Mouse (Mus musculus) liver (tissue): Measurements from ENCODE around the gene Pgap3.
"Not testable (repeated sequence)": the region's sequence is repeated elsewhere in the genome, so short reads cannot be mapped to it uniquely, and the experiment has no call there.

Source experiments
- DNase-seq: peaks from one replicate; pipeline ENCODE4 v3.0.0-alpha.2; 2020; ENCODE audit warnings: mixed read lengths

Gene Pgap3

DNA sequence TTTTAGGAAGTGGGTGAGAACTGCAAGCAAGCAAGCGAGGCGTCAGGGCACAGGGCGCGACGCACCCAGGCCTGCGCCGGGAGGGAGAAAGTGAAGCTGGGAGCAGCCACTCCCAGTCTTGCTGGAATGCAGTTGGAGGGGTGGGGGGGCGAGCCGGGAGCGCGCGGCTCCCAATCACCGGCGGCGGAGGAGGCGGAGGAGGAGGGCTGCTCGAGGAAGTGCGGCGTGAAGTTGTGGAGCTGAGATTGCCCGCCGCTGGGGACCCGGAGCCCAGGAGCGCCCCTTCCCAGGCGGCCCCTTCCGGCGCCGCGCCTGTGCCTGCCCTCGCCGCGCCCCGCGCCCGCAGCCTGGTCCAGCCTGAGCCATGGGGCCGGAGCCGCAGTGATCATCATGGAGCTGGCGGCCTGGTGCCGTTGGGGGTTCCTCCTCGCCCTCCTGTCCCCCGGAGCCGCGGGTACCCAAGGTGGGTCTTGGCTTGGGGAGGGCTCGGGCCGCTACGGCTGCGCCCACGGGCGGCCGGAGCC lies 12.0 kb upstream of the Pgap3 start, which contains the start of gene Erbb2:
Erbb2 (plus strand) TSS at position 198 of the 524 bp plus-strand sequence.
- DNase-seq, result peak; percentile 73

DNA sequence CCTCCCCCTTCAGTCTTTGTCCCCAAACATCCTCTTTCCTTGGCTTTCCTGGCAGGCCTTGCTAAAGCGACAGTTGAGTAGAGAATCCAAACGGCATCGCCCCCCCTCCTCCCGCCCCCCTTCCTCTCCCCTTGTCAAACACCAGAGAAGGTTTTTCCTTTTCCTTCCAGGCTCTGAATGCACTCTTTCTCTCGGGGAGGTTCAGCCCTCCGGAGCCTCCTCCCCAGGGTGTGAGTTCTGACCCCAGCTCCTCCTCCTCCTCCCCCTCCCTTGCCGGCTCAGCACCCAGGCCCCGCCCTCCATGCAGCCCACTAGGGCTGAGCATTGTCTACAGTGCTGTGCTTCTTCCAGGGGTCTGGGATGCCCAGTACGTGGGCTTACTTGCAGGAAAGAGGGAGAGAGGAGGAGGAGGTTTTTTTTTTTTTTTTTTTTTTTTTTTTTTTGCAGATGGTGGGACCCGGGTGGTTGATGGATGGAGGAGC lies 9.1 kb upstream of the Pgap3 start:
- peak; percentile 44 for DNase-seq

DNA sequence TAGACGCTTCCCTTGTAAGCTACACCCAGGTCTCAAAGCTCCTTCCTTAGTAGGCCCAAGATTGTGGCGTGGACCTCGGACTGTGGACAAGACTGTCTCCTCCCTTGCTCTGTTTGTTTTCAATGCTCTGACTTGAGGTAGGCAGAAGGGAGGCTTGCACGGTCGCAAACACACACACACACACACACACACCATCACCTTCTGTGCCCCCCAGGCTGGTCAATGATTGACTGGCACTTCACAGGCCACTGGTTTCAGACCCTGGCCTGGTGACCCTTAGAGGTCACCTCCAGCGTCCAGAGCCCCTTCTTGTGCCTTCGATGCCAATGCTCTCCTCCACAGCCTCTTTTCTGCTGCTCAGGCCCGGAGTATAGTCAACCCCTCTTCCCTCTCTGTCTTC lies 8.6 kb upstream of the Pgap3 start:
- no peak for DNase-seq

DNA sequence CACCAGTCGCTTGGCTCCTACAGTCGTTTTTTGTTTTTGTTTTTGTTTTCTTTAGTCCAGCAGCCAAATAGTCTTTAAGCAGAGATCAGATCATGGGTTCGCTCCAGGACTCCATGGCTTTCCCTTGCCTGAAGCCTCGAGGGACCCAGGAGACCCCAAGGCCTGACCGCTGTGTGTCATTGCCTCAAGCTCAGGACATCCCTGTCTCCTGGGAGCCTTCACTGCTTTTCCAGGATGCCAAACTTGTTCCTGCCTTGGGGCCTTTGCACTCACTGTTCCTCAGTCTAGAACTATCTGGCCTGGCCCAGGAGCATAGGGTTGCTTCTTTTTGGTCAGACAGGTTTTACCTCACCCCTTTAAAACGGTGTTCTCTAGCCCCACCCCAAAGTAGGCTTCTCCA lies 6.3 kb upstream of the Pgap3 start:
- DNase-seq, result no peak

DNA sequence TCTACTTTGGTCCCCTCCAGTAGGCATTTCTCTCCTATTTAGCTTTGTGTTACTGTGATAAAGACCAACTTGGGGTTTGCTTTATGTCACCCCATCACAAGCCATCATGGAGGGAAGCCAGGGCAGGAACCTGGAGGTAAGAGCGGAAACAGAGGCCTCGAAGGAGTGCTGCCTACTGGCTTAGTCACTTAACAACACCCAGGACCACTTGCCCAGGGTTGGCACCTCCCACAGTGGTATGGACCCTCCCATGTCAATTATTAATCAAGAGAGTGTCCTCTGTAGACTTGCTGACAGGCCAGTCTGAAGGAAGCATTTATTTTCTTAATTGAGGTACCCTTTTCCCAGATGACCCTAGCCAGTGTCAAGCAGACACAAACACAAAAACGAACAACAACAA lies 526 bp upstream of the Pgap3 start:
- no peak for DNase-seq

DNA sequence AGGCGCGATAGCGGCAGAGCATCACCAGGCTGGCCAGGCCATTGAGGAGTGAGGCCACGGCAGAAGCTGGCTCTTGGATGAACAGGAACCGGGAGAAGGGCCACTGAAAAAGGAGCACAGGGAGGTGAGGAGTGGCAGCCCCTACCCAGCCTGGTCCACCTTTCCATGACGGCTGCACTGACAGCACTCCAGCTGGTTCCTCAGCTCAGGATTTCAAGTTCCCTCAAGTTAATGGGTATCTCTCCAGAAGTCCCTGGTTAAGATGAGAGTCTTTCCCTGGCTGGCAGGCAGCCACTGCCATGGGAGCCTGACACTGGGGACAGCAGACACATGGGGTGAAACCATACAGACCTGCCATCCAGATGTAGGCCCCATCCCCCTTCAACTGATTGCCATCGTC lies 2.3 kb downstream of the Pgap3 start:
- DNase-seq, result no peak

DNA sequence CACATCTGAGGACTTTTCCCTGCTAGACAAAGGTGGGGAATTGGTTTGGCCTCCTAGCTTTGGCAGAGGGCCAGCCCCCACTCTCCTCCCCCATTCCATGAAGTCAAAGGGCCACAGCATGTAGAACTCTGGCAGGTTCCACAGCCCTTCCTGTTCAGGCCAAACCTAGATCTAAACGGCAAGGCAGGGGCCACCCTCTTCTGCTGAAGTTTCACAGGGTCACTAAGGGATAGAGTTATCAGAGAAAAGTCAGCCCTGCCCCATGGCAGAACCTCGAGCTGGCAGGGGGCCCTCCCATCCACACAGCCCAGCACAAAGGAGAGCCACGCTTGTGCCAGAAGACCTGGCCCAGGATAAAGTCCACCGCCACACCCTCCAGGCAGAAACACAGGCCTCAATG lies 5.2 kb downstream of the Pgap3 start:
- peak; percentile 55 for DNase-seq

DNA sequence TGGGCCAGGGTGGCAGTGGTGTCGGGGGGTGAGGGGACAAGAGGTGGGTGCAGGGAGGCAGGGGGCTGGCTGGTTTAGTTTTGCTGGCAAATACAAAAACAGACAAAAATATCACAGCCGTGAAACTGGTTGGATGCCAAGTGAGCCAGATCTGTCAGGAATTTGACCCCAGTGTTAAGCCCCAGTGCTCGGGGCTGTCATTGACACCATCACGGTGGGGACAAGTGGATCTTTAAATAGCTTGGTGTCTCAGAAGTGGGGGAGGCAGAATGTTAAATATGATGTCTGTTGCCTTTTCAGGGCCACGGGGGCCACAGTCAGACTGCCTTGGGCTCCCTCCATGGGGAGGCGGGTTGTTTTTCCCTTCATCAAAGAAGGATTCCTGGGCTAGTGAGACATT lies 6.0 kb downstream of the Pgap3 start:
- DNase-seq, result no peak

DNA sequence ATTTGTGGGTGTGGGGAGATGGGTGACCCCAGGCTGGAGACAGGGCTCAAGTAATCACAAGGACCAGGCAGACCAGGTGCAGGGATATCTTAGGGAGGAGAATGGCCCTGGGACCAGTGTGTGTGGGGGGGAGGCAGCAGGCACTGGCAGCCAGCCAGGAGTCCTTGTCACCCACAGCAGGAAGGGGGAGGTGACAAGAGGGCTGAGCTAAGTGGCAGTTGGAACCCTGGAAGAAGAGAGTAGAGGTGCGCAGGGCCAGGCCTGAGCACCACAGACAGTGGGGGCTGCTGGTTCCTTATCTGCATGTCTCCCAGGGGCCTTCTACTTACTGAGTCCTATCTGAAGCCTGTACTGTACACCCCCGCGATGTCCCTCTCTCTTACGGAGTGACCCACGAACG lies 7.0 kb downstream of the Pgap3 start:
- peak; percentile 79 for DNase-seq

DNA sequence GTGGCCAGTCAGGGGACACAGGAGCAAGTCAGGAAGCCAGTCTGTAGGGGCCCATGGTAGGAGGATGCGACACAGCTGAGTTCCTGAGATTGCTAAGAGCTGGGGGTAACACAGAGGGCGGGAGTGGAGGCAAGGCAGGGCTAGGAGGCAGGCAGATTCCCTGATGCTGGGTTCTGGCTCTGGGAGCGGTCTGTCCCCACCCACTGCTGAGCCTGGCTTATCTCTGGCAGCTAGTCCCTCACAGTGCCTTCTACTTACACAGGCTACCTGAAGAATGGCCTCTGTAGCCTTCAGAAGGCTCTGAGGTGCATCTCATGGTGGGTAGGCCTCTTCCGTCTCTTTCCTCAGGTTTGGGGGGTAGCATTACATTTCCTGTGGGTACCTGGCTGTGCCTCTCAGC lies 7.6 kb downstream of the Pgap3 start:
- peak; percentile 77 for DNase-seq

DNA sequence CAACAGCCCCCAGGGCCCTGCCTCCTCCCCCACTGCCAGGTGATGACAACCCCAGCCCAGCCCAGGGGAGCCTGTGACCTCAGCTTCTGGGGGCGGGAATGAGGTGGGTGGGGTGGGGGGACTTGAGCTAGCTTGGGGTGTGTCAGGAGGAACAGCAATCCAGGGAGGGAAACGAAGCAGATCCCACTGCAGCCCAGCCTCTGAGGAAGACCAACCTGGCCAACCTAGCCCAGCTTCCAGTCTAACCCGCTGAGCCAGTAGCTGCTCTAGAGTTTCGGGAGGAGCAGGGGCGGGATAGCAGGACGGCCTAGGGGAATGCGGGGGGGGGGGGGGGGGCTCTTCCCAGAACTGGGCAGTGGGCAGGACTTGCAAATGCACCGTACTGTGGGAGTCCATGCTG lies 8.3 kb downstream of the Pgap3 start:
- DNase-seq, result no peak

DNA sequence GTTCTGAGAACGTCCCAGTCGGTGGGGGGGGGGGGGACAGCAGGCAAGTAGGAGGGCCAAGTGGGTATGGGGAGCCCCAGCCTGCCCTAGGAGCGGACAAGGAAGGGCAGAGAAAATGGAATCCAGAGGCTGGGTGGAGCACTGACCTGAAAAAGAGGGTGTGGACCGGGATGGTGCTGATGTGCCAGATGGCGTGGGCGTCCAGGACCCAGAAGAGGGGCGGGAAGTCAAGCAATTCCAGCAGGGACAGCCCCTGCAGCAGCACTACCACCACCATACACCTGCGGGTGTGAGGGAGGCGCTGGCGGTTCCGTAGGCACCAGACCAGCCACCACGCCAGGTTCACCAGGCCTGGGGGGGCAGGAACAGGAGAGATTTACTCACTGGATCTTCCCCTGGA lies 10.1 kb downstream of the Pgap3 start:
- DNase-seq, result no peak

DNA sequence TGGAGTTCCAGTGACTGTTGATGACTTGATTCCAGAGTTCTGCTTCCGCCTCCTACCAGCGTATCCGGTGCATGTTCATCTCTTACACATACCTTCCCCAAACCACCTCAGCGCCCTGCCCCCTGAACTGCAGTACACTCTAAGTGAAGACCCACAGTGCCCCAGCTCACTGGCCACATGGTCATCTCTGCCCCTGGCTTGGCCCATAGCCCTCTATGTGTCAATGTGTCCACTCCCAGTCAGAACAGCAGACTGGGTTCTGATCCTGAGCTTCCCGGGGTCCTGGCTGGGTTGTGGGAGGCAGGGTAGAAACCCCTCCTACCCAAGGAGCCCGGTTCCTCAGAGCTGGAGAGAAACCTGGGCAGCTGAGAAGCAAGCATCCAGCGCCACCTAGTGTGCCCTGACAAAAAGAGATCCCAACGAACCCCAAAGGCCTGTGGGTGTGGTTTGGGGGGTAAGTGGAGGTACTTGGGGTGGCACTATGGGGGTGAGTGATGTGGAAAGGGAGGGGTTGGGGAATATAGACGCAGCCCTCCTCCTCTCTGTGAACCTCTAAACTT lies 11.0 kb downstream of the Pgap3 start:
- DNase-seq, result peak; percentile 48

DNA sequence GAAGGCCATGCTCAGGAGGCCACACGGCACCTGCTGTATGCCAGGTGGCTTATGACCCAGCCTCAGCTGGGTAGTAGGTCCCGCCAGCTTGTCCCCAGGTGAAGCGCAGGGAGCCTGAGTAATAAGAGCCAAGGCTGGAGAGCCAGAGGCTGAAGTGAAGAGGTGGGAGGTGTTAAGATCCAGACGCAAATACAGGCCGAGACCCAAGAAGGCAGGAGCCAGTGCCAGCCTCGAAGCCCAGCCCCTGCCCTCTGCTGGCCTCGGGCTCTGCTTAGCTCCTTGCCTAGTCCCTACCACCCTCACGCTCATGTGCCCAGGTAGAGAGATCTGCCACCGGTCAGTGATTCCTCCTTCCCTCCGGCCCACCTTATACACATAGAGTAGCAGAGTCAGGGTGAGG lies 12.0 kb downstream of the Pgap3 start:
- DNase-seq, result no peak

DNA sequence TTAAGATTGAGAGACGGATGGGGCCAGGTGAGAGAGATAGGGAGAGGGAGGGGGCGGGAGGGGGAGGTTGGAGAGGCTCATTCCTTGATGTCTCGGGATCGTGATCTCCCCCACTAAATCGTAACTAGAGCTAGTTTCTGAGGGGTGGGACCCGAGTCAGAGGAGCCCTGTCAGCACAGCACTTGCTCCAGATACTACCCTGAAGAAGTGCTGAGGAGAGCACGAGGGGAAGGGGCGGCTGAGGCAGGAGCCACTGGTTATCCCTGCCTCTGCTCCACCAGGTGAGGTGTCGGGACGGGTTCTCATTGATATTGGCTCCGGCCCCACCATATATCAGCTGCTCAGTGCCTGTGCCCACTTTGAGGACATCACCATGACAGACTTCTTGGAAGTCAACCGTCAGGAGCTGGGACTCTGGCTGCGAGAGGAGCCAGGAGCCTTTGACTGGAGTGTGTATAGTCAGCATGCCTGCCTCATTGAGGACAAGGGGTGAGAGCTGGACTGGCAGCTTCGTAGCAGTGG lies 13.2 kb downstream of the Pgap3 start:
- DNase-seq, result no peak

DNA sequence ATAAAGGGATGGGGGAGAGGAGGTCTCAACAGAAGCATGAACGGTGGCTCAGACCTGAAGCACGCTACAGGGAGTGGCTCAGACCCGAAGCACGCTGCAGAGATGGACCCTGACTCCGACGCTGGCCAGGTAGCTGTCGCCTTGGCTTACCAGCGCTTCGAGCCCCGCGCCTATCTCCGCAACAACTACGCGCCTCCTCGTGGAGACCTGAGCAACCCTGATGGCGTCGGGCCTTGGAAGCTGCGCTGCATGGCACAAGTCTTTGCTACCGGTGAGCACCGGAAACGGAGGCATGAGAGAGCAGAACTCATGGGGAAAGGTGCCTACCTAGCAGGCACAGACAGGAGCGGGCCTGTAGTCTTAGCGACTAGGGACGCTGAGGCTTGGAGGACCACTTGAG lies 13.7 kb downstream of the Pgap3 start:
- DNase-seq, result no peak

DNA sequence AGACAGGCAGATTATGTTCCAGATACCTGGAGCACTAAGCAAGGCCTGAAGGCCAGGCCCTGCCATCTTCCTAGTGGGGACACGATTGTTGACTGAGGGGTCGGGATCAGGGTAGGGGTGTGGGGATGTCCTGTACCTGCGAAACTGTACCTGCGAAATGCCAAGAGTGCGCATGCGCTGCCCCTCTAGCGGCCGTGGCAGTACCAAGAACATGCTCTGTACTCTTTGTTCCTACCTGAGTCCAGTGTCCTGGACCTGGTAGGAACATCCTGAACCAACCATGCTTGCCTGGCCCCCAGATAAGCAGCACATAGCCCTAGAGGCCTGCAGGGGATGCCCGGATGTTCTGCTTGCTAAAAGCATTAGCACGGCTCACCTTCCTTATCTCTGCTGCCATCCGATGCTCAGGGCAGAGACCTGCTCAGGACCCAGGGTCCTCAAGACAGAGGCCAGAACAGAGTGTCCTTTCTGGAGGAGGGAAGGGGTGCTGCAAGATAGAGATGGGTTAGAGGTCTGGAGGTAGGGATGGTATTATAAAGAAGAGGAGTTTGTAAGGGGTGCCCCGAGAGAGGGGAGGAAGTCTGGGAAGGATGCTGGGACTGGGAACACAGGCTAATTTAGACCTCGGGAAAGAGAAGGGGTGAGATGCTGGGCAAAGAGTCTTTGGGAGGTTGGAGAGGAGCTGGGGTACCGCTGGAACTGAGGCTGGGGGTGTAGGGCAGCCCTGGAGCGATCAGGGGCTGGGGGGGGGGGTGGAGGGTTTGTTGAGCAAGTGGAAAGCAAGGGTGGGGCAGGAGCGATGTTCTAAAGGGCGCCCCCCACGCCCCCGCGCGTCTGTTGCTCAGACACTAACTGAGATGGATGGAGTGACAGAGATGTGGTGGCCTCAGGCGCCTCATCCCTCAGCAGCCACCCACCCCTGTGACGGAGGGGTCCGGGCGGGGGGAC lies 14.4 kb downstream of the Pgap3 start, which contains the start of gene Pnmt:
Pnmt (plus strand) TSS at position 813 of the 948 bp plus-strand sequence.
- DNase-seq, result no peak

DNA sequence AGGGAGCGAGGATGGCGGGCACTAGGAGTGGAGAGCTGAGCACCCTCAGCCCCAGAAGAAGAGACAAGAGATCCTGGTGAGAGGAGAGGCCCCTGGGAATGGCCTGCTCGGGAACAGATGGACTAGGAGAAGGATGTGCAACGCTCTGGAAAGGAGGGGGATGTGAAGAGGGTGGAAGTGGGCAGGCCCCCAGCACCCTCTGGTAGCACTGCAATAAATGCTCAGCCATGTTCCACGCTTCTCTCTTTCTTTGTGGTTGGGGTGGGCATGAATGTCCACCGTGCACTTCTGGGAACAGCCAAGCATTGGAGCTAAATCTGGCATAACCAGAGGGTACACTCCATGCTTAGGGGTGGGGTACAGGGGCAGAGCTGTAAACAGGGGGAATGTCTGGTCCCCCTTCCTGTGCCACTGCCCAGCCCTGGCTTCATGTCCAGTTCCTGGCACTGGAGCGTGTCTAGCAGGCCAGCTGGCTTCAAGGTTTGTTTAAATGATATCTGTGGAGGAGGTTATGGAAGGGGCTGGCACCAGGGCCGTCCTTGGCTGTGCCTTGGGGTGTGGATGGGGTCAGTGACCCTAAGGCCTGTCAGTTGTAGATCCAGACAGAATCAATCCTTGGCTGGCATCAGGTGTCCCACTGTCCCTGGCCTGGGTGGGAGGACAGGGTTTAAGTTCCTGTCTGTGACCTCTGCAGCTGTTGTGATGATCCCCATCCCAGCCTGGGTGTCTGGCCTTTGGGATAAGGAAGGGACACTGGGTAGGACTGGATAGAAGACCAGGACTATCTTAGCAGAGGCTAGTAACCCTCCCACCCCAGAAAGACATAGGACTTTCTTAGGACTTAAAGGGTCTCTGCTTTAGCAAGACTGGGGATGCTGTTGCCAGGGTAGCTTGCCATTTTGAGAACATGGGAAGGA lies 15.3 kb downstream of the Pgap3 start:
- no peak for DNase-seq

DNA sequence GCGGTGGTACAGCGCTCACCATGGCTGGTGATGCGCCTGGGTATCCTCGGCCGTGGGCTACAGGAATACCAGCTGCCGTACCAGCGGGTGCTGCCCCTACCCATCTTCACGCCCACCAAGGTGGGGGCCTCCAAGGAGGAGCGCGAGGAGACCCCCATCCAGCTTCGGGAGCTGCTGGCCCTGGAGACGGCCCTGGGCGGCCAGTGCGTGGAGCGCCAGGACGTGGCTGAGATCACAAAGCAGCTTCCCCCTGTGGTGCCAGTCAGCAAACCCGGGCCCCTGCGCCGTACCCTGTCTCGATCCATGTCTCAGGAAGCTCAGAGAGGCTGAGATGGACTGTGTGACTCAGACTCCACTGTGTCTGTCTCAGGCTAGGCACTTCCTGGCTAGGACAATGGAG lies 16.1 kb downstream of the Pgap3 start:
- DNase-seq, result no peak

DNA sequence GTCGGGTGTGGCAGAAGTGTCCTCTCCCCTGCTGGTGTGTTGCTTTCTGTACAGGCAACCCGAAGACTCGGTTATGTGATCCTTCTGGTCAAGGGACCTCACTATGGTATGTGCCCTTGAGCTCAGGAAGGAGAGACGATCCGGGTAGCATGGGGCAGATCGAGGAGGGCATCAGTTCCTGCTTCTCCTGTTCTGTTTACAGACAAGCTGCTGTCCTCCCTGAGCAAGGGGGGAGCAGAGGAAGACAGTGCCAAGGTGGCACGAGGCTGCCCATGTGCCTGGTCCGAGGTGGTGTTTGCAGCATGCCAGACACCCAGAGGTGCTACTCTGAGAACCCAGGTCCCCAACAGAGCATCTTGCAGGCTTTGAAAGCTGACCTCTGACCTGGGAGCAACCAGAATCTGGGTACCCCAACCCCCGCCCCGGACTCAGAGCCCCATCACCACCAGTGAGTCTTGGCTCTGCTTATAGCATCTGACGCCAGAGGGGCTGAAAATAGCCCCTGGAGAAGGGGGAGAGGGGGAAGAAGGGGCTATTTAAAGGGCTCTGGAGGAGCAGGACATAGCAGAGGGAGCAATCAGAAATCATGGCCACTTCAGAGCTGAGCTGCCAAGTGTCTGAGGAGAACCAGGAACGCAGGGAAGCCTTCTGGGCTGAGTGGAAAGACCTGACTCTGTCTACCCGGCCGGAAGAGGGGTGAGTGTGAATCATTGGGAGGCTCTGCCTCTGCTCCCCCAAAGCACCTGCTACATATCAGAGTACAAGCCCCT lies 16.8 kb downstream of the Pgap3 start, which contains the start of gene Tcap:
Tcap (plus strand) TSS at position 551 of the 770 bp plus-strand sequence.
- no peak for DNase-seq

DNA sequence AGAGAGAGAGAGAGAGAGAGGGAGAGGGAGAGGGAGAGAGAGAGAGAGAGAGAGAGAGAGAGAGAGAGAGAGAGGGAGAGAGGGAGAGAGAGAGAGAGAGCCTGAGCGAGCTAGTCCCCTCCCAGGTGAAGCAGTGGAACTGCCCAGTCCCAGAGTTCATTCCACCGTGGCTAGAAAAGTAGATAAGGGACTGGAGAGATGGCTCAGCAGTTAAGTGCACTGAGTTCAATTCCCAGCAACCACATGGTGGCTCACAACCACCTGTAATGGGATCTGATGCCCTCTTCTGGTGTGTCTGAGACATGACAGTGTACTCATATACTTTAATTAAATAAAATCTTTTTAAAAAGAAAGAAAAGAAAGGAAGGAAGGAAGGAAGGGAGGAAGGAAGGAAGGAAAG lies 17.9 kb downstream of the Pgap3 start:
- not testable (repeated sequence) for DNase-seq

DNA sequence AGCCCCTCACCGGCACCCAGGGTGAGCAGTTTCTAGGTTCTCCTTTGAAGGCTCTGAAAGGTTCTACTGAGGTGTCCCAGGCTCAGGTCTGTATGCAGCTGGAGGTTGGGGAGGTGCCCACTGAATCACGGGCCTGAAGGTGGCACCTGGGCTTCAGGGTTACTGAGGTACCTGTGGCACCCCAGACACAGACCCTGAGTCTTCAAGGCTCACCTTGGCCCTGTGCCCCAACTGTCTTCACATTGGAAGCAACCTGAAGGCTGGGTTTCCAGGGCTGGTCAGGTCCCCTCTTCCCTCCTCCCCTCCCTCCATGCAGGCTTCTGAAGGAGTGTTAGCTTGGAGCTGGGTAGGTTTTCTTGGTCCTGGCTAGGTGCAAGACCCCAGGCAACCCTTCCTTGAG lies 18.6 kb downstream of the Pgap3 start:
- DNase-seq, result no peak
